Mouse (Mus musculus) lung, postnatal 0 days (tissue): ENCODE data around the gene Chchd1.

Source experiments
- CTCF ChIP-seq: IDR thresholded peaks from 2 replicates; pipeline ENCODE4 v1.5.1; 2016; ENCODE audit warnings: antibody characterized with exemption, mild to moderate bottlenecking
- EP300 ChIP-seq: IDR thresholded peaks from 2 replicates; pipeline ENCODE4 v1.6.1; 2016; ENCODE audit warnings: antibody characterized with exemption, mild to moderate bottlenecking, control low read depth

DNA sequence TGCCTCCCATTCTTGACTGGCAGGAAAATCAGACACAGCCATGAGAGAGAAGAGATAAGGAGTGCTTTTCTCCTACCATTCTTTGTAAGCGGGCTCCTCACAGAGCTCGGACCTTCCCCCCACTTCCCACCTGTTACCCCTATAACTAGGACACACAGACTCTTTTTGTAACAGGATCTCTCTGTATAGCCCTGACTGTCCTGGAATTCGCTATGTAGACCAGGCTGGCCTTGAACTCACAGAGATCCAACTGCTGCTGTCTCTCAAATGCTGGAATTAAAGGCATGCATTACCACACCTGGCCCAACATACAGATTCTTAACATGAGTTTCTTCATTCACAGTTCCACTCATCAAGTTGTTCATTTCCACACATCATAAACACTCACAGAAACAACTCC, 40.1 kb upstream of the Chchd1 start:
- no peak for TF ChIP-seq CTCF
- TF ChIP-seq EP300 = no peak
